Mouse (Mus musculus) testis, adult 2 months (tissue): Measurements from ENCODE around the gene Etl4. TPM values are rescaled to one million over a fixed set of nuclear protein-coding genes. Genes with fewer than 3 reads are reported as not detected.

ENCODE experiments used
- H3K27ac ChIP-seq: fragments of 200-500 bp; 2 replicates; pipeline ENCODE4 v1.5.1; 2012; ENCODE audit warnings: low read depth, low read length; ENCODE audit not compliant: control insufficient read depth, insufficient read depth
- H3K27me3 ChIP-seq: fragments of 200-500 bp; 2 replicates; pipeline ENCODE4 v1.6.1; 2012; ENCODE audit warnings: mild to moderate bottlenecking, low read length, moderate library complexity; ENCODE audit not compliant: control insufficient read depth, insufficient read depth
- H3K36me3 ChIP-seq: fragments of 200-500 bp; 2 replicates; pipeline ENCODE4 v1.6.1; 2012; ENCODE audit warnings: mild to moderate bottlenecking, low read length; ENCODE audit not compliant: control insufficient read depth, insufficient read depth
- H3K4me1 ChIP-seq: fragments of 200-500 bp; 2 replicates; pipeline ENCODE4 v1.6.1; 2012; ENCODE audit warnings: low read length; ENCODE audit not compliant: control insufficient read depth, insufficient read depth
- H3K4me3 ChIP-seq: fragments of 200-500 bp; 2 replicates; pipeline ENCODE4 v1.5.1; 2012; ENCODE audit warnings: low read depth, mild to moderate bottlenecking, low read length, moderate library complexity, mixed read lengths; ENCODE audit not compliant: control insufficient read depth
- CTCF ChIP-seq: fragments of 200-500 bp; IDR thresholded peaks from 2 replicates; pipeline ENCODE4 v1.5.1; 2012; ENCODE audit warnings: low read depth, mild to moderate bottlenecking, inconsistent platforms, low read length, moderate library complexity; ENCODE audit not compliant: control insufficient read depth, insufficient read depth, insufficient replicate concordance
- POLR2A ChIP-seq: fragments of 200-500 bp; IDR thresholded peaks from 2 replicates; pipeline ENCODE4 v1.6.1; 2012; ENCODE audit warnings: low read depth, mild to moderate bottlenecking, inconsistent platforms, low read length, moderate library complexity; ENCODE audit not compliant: control insufficient read depth
- polyA plus RNA-seq: library from polyadenylated mRNA; depleted of rRNA; stranded (reverse); fragments of >200 nt; gene quantifications from 2 replicates; pipeline ENCODE4 v1.2.3, GENCODE M21; 2012

Gene Etl4
- polyA plus RNA-seq, 1 experiment = 16.3 TPM

- H3K4me1 ChIP-seq = no peaks in the 10 kb centered on the region
- no peaks in the 10 kb centered on the region for H3K36me3 ChIP-seq
- TF ChIP-seq POLR2A = no peak
- no peak for TF ChIP-seq CTCF
- no peaks in the 10 kb centered on the region for H3K27me3 ChIP-seq
- no peak overlapping the region for H3K4me3 ChIP-seq
- no peak overlapping the region for H3K27ac ChIP-seq
Measured at GRCm38 (mm10) chr2:20711024-20711423, 801.4 kb downstream of the Etl4 start.

- TF ChIP-seq POLR2A = no peak
- TF ChIP-seq CTCF = no peak
Measured at GRCm38 (mm10) chr2:20719105-20719504, 809.5 kb downstream of the Etl4 start.

GRCm38 (mm10) chr2:20721098-20721497 is 811.5 kb downstream of the Etl4 start:
- H3K4me1 ChIP-seq = no peaks in the 10 kb centered on the region; the same call in 1 of the 2 replicates
- TF ChIP-seq POLR2A (no peak), CTCF (no peak)
- H3K27ac ChIP-seq = no peak overlapping the region

More at GRCm38 (mm10) chr2:20719105-20719504, 809.5 kb downstream of the Etl4 start:
- H3K4me1 ChIP-seq = no peaks in the 10 kb centered on the region
- no peaks in the 10 kb centered on the region for H3K27me3 ChIP-seq
- H3K27ac ChIP-seq = no peak overlapping the region
- no peak overlapping the region for H3K4me3 ChIP-seq
- H3K36me3 ChIP-seq = no peaks in the 10 kb centered on the region

GRCm38 (mm10) chr2:20722165-20722991 is 812.8 kb downstream of the Etl4 start:
- Histone ChIP-seq H3K4me3 (peak overlapping the region; percentile 22; the same call in 1 of the 2 replicates), H3K27me3 (no peaks in the 10 kb centered on the region), H3K4me1 (no peaks in the 10 kb centered on the region; the same call in 1 of the 2 replicates), H3K27ac (peak overlapping the region; percentile 77), H3K36me3 (no peaks in the 10 kb centered on the region)
- TF ChIP-seq CTCF (no peak), POLR2A (no peak)

More at GRCm38 (mm10) chr2:20721098-20721497, 811.5 kb downstream of the Etl4 start:
- no peaks in the 10 kb centered on the region for H3K36me3 ChIP-seq
- no peak overlapping the region for H3K4me3 ChIP-seq
- H3K27me3 ChIP-seq = no peaks in the 10 kb centered on the region

- no peaks in the 10 kb centered on the region for H3K36me3 ChIP-seq
- TF ChIP-seq CTCF (no peak), POLR2A (peak; percentile 41; the same call in 1 of the 2 replicates)
- H3K27ac ChIP-seq = no peak overlapping the region; the same call in 1 of the 2 replicates
- H3K4me3 ChIP-seq = no peak overlapping the region
- no peaks in the 10 kb centered on the region for H3K27me3 ChIP-seq
- H3K4me1 ChIP-seq = no peaks in the 10 kb centered on the region; the same call in 1 of the 2 replicates
Measured at GRCm38 (mm10) chr2:20723990-20724745, 814.6 kb downstream of the Etl4 start.

GRCm38 (mm10) chr2:20726974-20727373 is 817.4 kb downstream of the Etl4 start:
- H3K27ac ChIP-seq = no peak overlapping the region
- no peak for TF ChIP-seq CTCF
- no peak for TF ChIP-seq POLR2A
- no peaks in the 10 kb centered on the region for H3K36me3 ChIP-seq
- H3K4me3 ChIP-seq = no peak overlapping the region
- H3K27me3 ChIP-seq = no peaks in the 10 kb centered on the region
- H3K4me1 ChIP-seq = no peaks in the 10 kb centered on the region; the same call in 1 of the 2 replicates
